Mouse (Mus musculus): ENCODE data around the gene Cep55. TPM values are rescaled to one million over a fixed set of nuclear protein-coding genes. Genes with fewer than 3 reads are reported as not detected.

Cep55 gene
- polyA plus RNA-seq (2015; fragmentation: Illumina TruSeq; extraction: RNeasy Lipid Tissue Mini Kit (QIAGEN cat#74804); ENCODE audit: low read depth, low replicate concordance) = 0.33 TPM

GRCm38 (mm10) chr19:38054720-38055192 lies at the start of gene Cep55:
Cep55 (plus strand) TSS chr19:38055011.

GRCm38 (mm10) chr19:38043281-38043981 lies 11.4 kb upstream of the Cep55 start, which contains the start of gene Myof:
Myof (minus strand) TSS chr19:38043577.

GRCm38 (mm10) chr19:38096858-38097758 lies 42.3 kb downstream of the Cep55 start, which contains the start of gene Ffar4:
Ffar4 (plus strand) TSS chr19:38097071.

Other genes starting within 250 kb of the Cep55 start
- gene Myof, start 11.4 kb upstream of the Cep55 start, polyA plus RNA-seq (2015; fragmentation: Illumina TruSeq; extraction: RNeasy Lipid Tissue Mini Kit (QIAGEN cat#74804); ENCODE audit: low read depth, low replicate concordance) = 2.6 TPM
- gene Ffar4, start 42.1 kb downstream of the Cep55 start, polyA plus RNA-seq (2015; fragmentation: Illumina TruSeq; extraction: RNeasy Lipid Tissue Mini Kit (QIAGEN cat#74804); ENCODE audit: low read depth, low replicate concordance) = not detected
- 36.0 TPM for gene Rbp4, start 70.3 kb downstream of the Cep55 start, polyA plus RNA-seq (2015; fragmentation: Illumina TruSeq; extraction: RNeasy Lipid Tissue Mini Kit (QIAGEN cat#74804); ENCODE audit: low read depth, low replicate concordance)
- gene Pde6c, start 77.8 kb downstream of the Cep55 start, polyA plus RNA-seq (2015; fragmentation: Illumina TruSeq; extraction: RNeasy Lipid Tissue Mini Kit (QIAGEN cat#74804); ENCODE audit: low read depth, low replicate concordance) = 0.25 TPM
- 20.7 TPM for gene Fra10ac1, start 169.1 kb downstream of the Cep55 start, polyA plus RNA-seq (2015; fragmentation: Illumina TruSeq; extraction: RNeasy Lipid Tissue Mini Kit (QIAGEN cat#74804); ENCODE audit: low read depth, low replicate concordance)
- gene Lgi1, start 209.5 kb downstream of the Cep55 start, polyA plus RNA-seq (2015; fragmentation: Illumina TruSeq; extraction: RNeasy Lipid Tissue Mini Kit (QIAGEN cat#74804); ENCODE audit: low read depth, low replicate concordance) = 116 TPM

Data from brain, adult 10 weeks (tissue).